Mouse (Mus musculus) kidney, postnatal 0 days (tissue): Measurements from ENCODE around the gene Snrpg. TPM values are rescaled to one million over a fixed set of nuclear protein-coding genes. Genes with fewer than 3 reads are reported as not detected.

ENCODE experiments used
- ATAC-seq: fragments of 200-750 bp; cut with Nextera tagmentation; replicated peaks from 2 replicates; pipeline ENCODE4 v1.8.0; 2017; ENCODE audit warnings: low read depth, moderate number of reproducible peaks, moderate TSS enrichment, moderate library complexity; ENCODE audit not compliant: low FRiP score
- DNase-seq: peaks from one replicate; pipeline ENCODE4 v3.0.0-alpha.2; 2016; ENCODE audit warnings: low spot score
- H3K27ac ChIP-seq: fragments of 300-500 bp; sonication (generic); 2 replicates; pipeline ENCODE4 v1.5.1; 2014; ENCODE audit warnings: mild to moderate bottlenecking
- H3K27me3 ChIP-seq: fragments of 300-500 bp; sonication (generic); 2 replicates; pipeline ENCODE4 v1.6.1; 2014; ENCODE audit warnings: low read length, mixed read lengths; ENCODE audit not compliant: insufficient read depth
- H3K36me3 ChIP-seq: fragments of 300-500 bp; sonication (generic); 2 replicates; pipeline ENCODE4 v1.6.1; 2014; ENCODE audit warnings: low read length, mixed read lengths; ENCODE audit not compliant: insufficient read depth
- H3K4me1 ChIP-seq: fragments of 300-500 bp; sonication (generic); replicated peaks from 2 replicates; pipeline ENCODE4 v1.6.1; 2014; ENCODE audit warnings: antibody characterized with exemption, low read length, mixed read lengths; ENCODE audit not compliant: insufficient read depth
- H3K4me2 ChIP-seq: fragments of 300-500 bp; sonication (generic); 2 replicates; pipeline ENCODE4 v1.6.1; 2014; ENCODE audit warnings: mild to moderate bottlenecking, low read length, moderate library complexity, mixed read lengths
- H3K4me3 ChIP-seq: fragments of 300-500 bp; sonication (generic); replicated peaks from 2 replicates; pipeline ENCODE4 v1.5.1; 2014; ENCODE audit warnings: low read depth, low read length
- H3K9ac ChIP-seq: fragments of 300-500 bp; sonication (generic); 2 replicates; pipeline ENCODE4 v1.6.1; 2014; ENCODE audit warnings: low read depth, low read length
- H3K9me3 ChIP-seq: fragments of 300-500 bp; sonication (generic); replicated peaks from 2 replicates; pipeline ENCODE4 v1.6.1; 2016; ENCODE audit warnings: low read length, inconsistent platforms, mixed read lengths
- CTCF ChIP-seq: IDR thresholded peaks from 2 replicates; pipeline ENCODE4 v1.5.1; 2016; ENCODE audit warnings: antibody characterized with exemption, low read depth, mild to moderate bottlenecking, moderate library complexity
- WGBS: fragments of 180-500 bp; shearing (Covaris S2); extraction: QIAGEN DNeasy Blood & Tissue Kit; methylation state at CpG from one replicate; pipeline ENCODE4 v1.1.7; 2014; 5-methylcytosine and 5-hydroxymethylcytosine counted together
- polyA plus RNA-seq: library from polyadenylated mRNA; unstranded; fragments of >200 nt; fragmentation: Nextera tagmentation; extraction: Ambion mirVana; gene quantifications from 2 replicates; pipeline ENCODE4 v1.2.1, GENCODE M21; 2015

Snrpg gene
- polyA plus RNA-seq, 1 experiment from 2014 or later: 543 TPM

DNA sequence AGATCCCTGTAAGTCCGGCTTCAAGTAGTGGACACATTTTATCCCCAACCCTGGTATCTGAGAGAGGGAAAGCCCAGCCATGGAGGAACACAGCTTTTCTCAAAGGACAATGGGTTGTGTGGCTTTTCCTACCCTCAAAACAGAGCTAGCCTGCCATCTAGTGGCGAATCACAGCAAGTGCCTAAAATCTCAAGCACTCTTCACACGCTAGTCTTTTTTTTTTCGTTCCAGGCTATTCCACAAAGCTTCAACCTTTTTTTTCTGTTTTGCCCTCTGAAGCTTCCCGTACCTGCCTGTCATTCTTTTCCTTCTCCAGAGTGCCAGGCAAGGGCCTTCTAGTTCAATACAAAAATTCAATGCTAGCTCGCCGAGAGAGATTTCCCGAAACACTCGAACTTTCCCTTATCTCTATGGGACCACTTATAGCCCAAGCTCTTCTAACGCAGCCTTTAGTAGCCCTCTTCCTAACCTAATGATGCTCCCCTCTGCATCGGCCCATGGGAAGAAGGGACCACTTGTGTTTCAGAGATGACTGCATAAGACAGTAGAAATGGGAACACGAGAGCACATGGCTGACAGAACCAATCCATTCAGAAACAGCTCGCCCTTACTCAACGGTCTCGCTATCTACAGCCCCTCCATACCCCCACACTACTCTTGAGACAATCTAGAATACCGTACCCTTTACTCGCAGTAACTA, 6.5 kb upstream of the Snrpg start:
- no peaks in the 10 kb centered on the region for H3K4me1 ChIP-seq
- ATAC-seq (no peak), DNase-seq (peak; percentile 95)
- no peaks in the 10 kb centered on the region for H3K27me3 ChIP-seq
- TF ChIP-seq CTCF: peak; percentile 98
- peak overlapping the region; percentile 62 for H3K9ac ChIP-seq
- no peaks in the 10 kb centered on the region for H3K9me3 ChIP-seq
- peak overlapping the region; percentile 99 for H3K4me2 ChIP-seq
- WGBS: under 1% methylated on average over 17 of the region's 17 CpGs
- 0 out of 2 replicates have a peak, but pooled peaks cover 3% of the 10 kb centered on the region for H3K36me3 ChIP-seq
- H3K4me3 ChIP-seq: peak overlapping the region; percentile 53
- no peak overlapping the region for H3K27ac ChIP-seq

DNA sequence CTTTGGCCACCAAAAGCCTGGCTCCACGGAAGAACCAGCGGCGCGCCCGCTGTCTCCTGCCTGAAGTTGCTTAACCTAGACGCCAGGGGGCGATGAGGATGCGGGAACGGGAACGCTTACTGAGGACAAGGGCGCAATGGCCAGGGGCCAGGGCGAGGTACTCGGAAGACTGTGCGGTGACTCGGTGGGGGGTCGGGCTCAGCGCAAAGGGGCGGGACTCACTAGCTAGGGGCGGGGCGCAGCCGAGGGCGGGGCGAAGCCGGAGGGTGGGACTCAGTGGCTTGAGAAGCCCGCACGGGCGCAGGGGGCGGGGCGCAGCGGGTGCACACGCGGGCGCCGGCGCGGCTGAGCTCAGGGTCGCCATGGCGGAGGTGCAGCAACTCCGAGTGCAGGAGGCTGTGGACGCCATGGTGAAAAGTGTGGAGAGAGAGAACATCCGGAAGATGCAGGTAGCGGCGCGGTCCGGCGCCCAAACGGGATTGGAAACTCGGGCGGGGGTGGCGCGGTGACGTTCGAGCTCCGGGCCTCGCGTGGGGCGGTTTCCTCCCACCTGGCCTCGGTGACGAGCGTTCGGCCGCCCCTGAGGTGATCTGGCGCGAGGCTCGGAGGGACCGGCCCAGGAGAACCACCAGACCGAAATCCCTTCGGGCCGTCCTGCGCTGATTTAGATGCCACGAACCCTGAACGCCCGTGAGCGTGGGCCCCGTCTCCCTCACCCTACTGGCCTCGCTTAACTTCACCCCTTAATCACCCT, 5.6 kb upstream of the Snrpg start, which contains the start of gene Fam136a:
Fam136a (plus strand) TSS at position 276 of the 754 bp plus-strand sequence.
- peaks cover 3% of the 10 kb centered on the region; the same call in 1 of the 2 replicates for H3K4me1 ChIP-seq
- no peaks in the 10 kb centered on the region for H3K27me3 ChIP-seq
- peak; percentile 96 for TF ChIP-seq CTCF
- H3K36me3 ChIP-seq: 0 out of 2 replicates have a peak, but pooled peaks cover 3% of the 10 kb centered on the region
- no peaks in the 10 kb centered on the region for H3K9me3 ChIP-seq
- peak within 1 kb of the TSS; percentile 79 for H3K27ac ChIP-seq
- H3K9ac ChIP-seq: peak within 1 kb of the TSS; percentile 62
- peak within 1 kb of the TSS; percentile 53 for H3K4me3 ChIP-seq
- ATAC-seq (peak; percentile 95), DNase-seq (peak; percentile 99)
- peak within 1 kb of the TSS; percentile 99 for H3K4me2 ChIP-seq
- WGBS: under 1% methylated on average over 74 of the region's 76 CpGs

DNA sequence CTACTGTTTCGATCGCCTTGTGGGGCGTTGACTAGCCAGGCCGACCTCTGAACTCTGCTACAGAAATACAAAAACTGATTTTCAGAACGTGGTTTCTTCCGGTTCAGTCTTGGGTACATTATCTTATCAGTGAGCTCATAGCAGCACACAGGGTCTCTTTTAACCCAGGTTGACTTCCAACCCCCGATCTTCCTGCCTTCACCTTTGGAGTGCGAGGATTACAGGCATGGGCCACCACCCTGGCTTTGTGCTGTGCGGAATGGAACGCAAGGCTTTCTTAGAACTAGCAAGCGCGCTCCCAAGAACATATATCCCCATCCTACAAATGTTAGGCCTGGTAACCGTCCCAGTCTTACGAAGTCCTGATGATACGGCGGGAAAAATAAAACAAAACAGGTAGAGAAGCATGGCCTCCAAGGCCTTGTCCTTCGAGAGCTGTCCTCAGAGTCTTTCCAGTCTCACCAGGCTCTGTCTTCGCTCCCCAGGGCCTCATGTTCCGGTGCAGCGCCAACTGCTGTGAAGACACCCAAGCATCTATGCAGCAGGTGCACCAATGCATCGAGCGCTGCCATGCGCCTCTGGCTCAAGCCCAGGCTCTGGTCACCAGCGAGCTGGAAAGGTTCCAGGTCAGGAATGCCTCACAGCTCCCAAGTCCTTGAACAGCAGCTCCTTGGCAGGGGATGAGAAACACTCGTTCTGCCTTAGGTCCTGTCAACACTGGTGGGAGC, 4.8 kb upstream of the Snrpg start:
- peak; percentile 3; the same call in 1 of the 2 replicates for ATAC-seq

DNA sequence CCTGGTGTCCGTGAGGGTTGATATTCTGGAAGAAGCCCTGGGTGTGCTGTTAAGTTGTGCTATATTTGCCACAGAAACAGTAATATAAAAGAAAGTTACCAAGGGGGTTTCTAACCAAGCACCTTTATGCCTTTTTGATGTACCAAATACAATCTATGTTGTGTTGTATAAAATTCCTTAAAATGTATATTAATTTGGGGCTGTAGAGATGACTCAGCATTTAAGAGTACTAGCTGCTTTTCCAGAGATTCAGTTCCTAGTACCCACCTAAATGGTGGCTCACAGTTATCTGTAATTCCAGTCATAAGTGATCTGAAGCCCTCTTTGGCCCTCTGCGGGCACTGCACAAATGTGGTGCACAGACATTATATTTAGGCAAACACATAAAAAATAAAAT, 4.3 kb upstream of the Snrpg start:
- Histone ChIP-seq H3K9ac (no peak overlapping the region), H3K4me1 (peaks cover 8% of the 10 kb centered on the region; the same call in 1 of the 2 replicates), H3K4me3 (no peak overlapping the region), H3K27me3 (no peaks in the 10 kb centered on the region), H3K4me2 (peak overlapping the region; percentile 99), H3K36me3 (0 out of 2 replicates have a peak, but pooled peaks cover 3% of the 10 kb centered on the region), H3K27ac (no peak overlapping the region), H3K9me3 (no peaks in the 10 kb centered on the region)
- DNase-seq: no peak
- WGBS: 68% methylated on average over 2 of the region's 2 CpGs
- no peak for ATAC-seq
- no peak for TF ChIP-seq CTCF

More for the DNA sequence above, 4.8 kb upstream of the Snrpg start:
- Histone ChIP-seq H3K27ac (peak overlapping the region; percentile 79), H3K4me1 (peaks cover 8% of the 10 kb centered on the region; the same call in 1 of the 2 replicates), H3K9me3 (no peaks in the 10 kb centered on the region), H3K36me3 (0 out of 2 replicates have a peak, but pooled peaks cover 3% of the 10 kb centered on the region), H3K9ac (peak overlapping the region; percentile 62), H3K4me2 (peak overlapping the region; percentile 99), H3K27me3 (no peaks in the 10 kb centered on the region), H3K4me3 (peak overlapping the region; percentile 53)
- 36% methylated on average over 25 of the region's 25 CpGs for WGBS
- DNase-seq: peak; percentile 27
- TF ChIP-seq CTCF: no peak

DNA sequence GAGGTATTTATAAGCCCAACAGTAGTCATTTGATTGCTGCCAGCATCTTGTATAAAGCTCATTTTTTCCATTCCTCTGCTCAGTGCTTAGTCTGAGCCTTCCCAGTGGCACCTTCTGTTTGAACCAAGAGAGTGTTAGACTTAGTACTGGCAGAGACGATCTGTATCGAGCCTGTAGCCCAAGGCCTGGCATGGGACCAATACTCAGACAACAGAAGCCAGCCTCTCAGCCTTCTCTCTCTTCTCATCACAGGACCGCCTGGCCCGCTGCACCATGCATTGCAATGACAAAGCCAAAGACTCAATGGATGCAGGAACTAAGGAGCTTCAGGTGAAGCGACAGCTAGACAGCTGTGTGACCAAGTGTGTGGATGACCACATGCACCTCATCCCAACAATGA, 2.6 kb upstream of the Snrpg start:
- Histone ChIP-seq H3K9ac (no peak overlapping the region), H3K4me1 (peaks cover 19% of the 10 kb centered on the region), H3K36me3 (0 out of 2 replicates have a peak, but pooled peaks cover 3% of the 10 kb centered on the region), H3K27me3 (no peaks in the 10 kb centered on the region), H3K4me3 (no peak overlapping the region), H3K9me3 (no peaks in the 10 kb centered on the region), H3K27ac (no peak overlapping the region), H3K4me2 (no peak overlapping the region)
- DNase-seq: no peak
- no peak for ATAC-seq
- WGBS: 96% methylated on average over 5 of the region's 5 CpGs
- TF ChIP-seq CTCF: no peak
